Mouse (Mus musculus): ENCODE data around the gene Dhdh.
"Not testable (repeated sequence)": the region's sequence is repeated elsewhere in the genome, so short reads cannot be mapped to it uniquely, and the experiment has no call there.

DNA sequence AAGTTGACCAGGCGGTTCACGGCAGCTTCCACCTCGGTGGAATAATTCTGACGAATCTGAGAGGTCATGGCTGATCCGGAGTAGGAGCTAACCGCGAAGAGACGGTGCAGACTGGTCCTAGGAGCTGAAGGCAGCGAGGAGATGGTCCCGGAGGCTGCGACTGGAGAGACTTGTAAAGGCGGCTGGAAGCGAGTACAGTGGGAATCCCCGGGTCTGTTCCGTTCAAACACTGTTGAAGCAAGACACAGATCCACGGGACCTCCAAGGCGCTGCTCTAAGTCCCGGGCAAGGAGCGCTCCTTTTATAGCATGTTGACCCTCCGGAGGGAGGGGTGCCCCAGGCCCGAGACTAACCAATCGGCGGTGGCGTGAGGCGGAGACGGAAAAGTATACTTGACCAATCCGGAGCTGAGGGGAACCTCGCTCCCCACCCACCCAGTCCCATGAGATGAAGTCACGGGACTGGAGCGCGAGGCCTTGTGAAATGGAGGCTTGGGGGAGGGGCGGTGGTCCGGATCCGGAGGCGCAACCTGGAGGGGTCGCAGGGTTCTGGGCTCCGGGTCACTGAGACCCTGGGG is 29.0 kb downstream of the Dhdh start, which contains the start of gene Ftl1:
- not testable (repeated sequence) for TF ChIP-seq TAL1 (conservative IDR thresholded peaks at IDR 0.05; ENCODE audit: low read depth, low read length); CTCF (IDR thresholded peaks at IDR 0.05; ENCODE audit: low read depth, low read length); GATA1 (IDR thresholded peaks at IDR 0.05; ENCODE audit: borderline replicate concordance, low read length)
- peak; percentile 93 for TF ChIP-seq POLR2AphosphoS5 (IDR thresholded peaks at IDR 0.05; ENCODE audit: insufficient replicate concordance, low read depth, low read length)
